Mouse (Mus musculus) lung, postnatal 4 days (tissue): Measurements from ENCODE around the gene Kctd14.

Source experiments
- DNase-seq, 2 experiments: peaks; one replicate each; pipeline ENCODE4 v3.0.0; 2021

The Kctd14 gene

GRCm38 (mm10) chr7:97446171-97446925 lies 4.8 kb upstream of the Kctd14 start:
- DNase-seq: peak; percentile 87 to 92

GRCm38 (mm10) chr7:97447050-97447531 lies 4.0 kb upstream of the Kctd14 start:
- no peak for DNase-seq

- DNase-seq: no peak
These were observed 1.1 kb downstream of the Kctd14 start for GRCm38 (mm10) chr7:97452196-97452595.

- DNase-seq: peak; percentile 41 to 44
These were observed 2.2 kb downstream of the Kctd14 start for GRCm38 (mm10) chr7:97453141-97453921.

- no peak for DNase-seq
These were observed 3.7 kb downstream of the Kctd14 start for GRCm38 (mm10) chr7:97454795-97455194.

- DNase-seq: no peak
These were observed 4.5 kb downstream of the Kctd14 start for GRCm38 (mm10) chr7:97455577-97455976.

- no peak for DNase-seq
These were observed 21.9 kb downstream of the Kctd14 start for GRCm38 (mm10) chr7:97473001-97473400.

- DNase-seq: no peak
These were observed 28.2 kb downstream of the Kctd14 start for GRCm38 (mm10) chr7:97479349-97479748.

GRCm38 (mm10) chr7:97480290-97480689 lies 29.2 kb downstream of the Kctd14 start:
- no peak for DNase-seq

GRCm38 (mm10) chr7:97480821-97481339 lies 29.8 kb downstream of the Kctd14 start, which contains the start of gene Ints4:
Gene Ints4 (plus strand): TSS chr7:97480956.
- peak; percentile 93 to 95 for DNase-seq

GRCm38 (mm10) chr7:97483378-97483777 lies 32.3 kb downstream of the Kctd14 start:
- DNase-seq: no peak

GRCm38 (mm10) chr7:97491157-97491556 lies 40.0 kb downstream of the Kctd14 start:
- no peak for DNase-seq

GRCm38 (mm10) chr7:97492420-97492819 lies 41.3 kb downstream of the Kctd14 start:
- no peak for DNase-seq

GRCm38 (mm10) chr7:97495052-97495451 lies 43.9 kb downstream of the Kctd14 start:
- no peak for DNase-seq

GRCm38 (mm10) chr7:97500555-97501209 lies 49.6 kb downstream of the Kctd14 start:
- no peak for DNase-seq
